Mouse (Mus musculus): Measurements from ENCODE around the gene Xkr7. TPM values are rescaled to one million over a fixed set of nuclear protein-coding genes. Genes with fewer than 3 reads are reported as not detected.

Xkr7 gene
- total and polyA plus RNA-seq, 2 experiments from 2014 or later: 0.76 to 21.9 TPM

DNA sequence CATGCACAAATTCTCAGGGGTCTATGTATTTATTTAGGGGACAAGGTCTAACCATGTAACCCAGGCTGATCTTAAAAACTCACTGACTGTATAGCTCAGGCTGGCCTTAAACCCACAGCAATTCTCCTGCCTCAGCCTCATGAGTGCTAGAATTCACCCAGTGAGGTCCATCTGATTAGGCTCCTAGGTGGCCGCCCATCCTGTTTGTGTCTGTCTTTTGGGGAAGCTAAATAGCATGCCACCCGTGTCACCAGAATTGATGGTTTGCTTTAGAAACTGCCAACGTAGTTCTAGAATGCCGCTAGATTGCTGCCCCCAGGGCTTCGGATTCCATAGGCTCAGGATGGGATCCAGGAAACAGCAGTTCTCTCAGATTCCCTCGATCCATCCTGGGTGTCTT, 35.3 kb downstream of the Xkr7 start:
- no peak for TF ChIP-seq CTCF (IDR thresholded peaks at IDR 0.05; ENCODE audit: low read depth)
- Histone ChIP-seq H3K27ac (ENCODE audit: low read depth, low read length) (no peak overlapping the region), H3K4me2 (ENCODE audit: low read depth) (no peak overlapping the region), H3K4me1 (ENCODE audit: insufficient read depth) (no peaks in the 10 kb centered on the region), H3K4me3 (ENCODE audit: low read depth, low read length) (no peak overlapping the region), H3K36me3 (ENCODE audit: insufficient read depth) (no peaks in the 10 kb centered on the region), H3K9ac (no peak overlapping the region), H3K27me3 (ENCODE audit: insufficient read depth, low read length) (peaks cover 16% of the 10 kb centered on the region), H3K9me3 (ENCODE audit: low read length) (no peaks in the 10 kb centered on the region)
- 49% methylated on average over 6 of the region's 6 CpGs for WGBS
- ATAC-seq (no peak), DNase-seq (no peak)

GRCm38 (mm10) chr2:153070762-153071490, 39.3 kb downstream of the Xkr7 start:
- Histone ChIP-seq H3K27me3 (ENCODE audit: insufficient read depth, low read length) (peaks cover 21% of the 10 kb centered on the region), H3K4me3 (ENCODE audit: low read depth, low read length) (no peak overlapping the region), H3K4me2 (ENCODE audit: low read depth) (no peak overlapping the region), H3K9me3 (ENCODE audit: low read length) (no peaks in the 10 kb centered on the region), H3K9ac (no peak overlapping the region), H3K36me3 (ENCODE audit: insufficient read depth) (no peaks in the 10 kb centered on the region), H3K27ac (ENCODE audit: low read depth, low read length) (no peak overlapping the region), H3K4me1 (ENCODE audit: insufficient read depth) (no peaks in the 10 kb centered on the region)
- DNase-seq: peak; percentile 42
- 6% methylated on average over 23 of the region's 23 CpGs for WGBS
- ATAC-seq: 0 out of 2 replicates have a peak, but pooled peaks have one; percentile 40
- peak; percentile 63 for TF ChIP-seq CTCF (IDR thresholded peaks at IDR 0.05; ENCODE audit: low read depth)

GRCm38 (mm10) chr2:153071491-153072184, 40.0 kb downstream of the Xkr7 start:
- no peaks in the 10 kb centered on the region for H3K9me3 ChIP-seq (ENCODE audit: low read length)
- H3K4me3 ChIP-seq (ENCODE audit: low read depth, low read length): peak overlapping the region; percentile 32
- ATAC-seq (peak; percentile 76), DNase-seq (peak; percentile 64)
- no peaks in the 10 kb centered on the region for H3K4me1 ChIP-seq (ENCODE audit: insufficient read depth)
- 0 out of 2 replicates have a peak overlapping the region, but pooled peaks have one; percentile 14 for H3K9ac ChIP-seq
- peak overlapping the region; percentile 53 for H3K4me2 ChIP-seq (ENCODE audit: low read depth)
- H3K27me3 ChIP-seq (ENCODE audit: insufficient read depth, low read length): peaks cover 21% of the 10 kb centered on the region
- H3K36me3 ChIP-seq (ENCODE audit: insufficient read depth): no peaks in the 10 kb centered on the region
- WGBS: 3% methylated on average over 60 of the region's 67 CpGs
- TF ChIP-seq CTCF (IDR thresholded peaks at IDR 0.05; ENCODE audit: low read depth): no peak
- H3K27ac ChIP-seq (ENCODE audit: low read depth, low read length): no peak overlapping the region

DNA sequence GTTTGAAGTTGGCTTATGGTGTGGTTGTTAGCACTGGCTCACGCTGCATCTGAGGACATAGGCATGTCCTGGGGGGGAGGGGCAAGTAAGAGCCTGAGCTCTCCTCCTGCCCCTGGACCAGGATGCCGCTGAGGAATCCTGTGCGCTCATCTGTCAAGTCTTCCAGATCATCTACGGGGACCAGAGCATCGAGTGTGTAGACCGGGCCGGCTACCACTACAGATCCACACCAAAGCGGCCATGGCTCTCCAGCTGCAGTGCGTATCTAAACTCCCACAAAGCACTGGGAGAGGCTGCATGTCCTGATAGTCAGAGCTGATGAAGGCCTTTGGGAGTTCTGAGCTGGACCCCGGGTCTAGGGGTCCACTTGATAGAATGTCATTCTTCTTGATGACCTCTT, 43.0 kb downstream of the Xkr7 start:
- TF ChIP-seq CTCF (IDR thresholded peaks at IDR 0.05; ENCODE audit: low read depth): no peak
- H3K4me1 ChIP-seq (ENCODE audit: insufficient read depth): no peaks in the 10 kb centered on the region
- no peak overlapping the region for H3K4me2 ChIP-seq (ENCODE audit: low read depth)
- H3K36me3 ChIP-seq (ENCODE audit: insufficient read depth): no peaks in the 10 kb centered on the region
- WGBS: 91% methylated on average over 10 of the region's 10 CpGs
- peaks cover 21% of the 10 kb centered on the region for H3K27me3 ChIP-seq (ENCODE audit: insufficient read depth, low read length)
- no peak overlapping the region for H3K27ac ChIP-seq (ENCODE audit: low read depth, low read length)
- ATAC-seq: no peak
- no peak overlapping the region for H3K9ac ChIP-seq
- H3K9me3 ChIP-seq (ENCODE audit: low read length): no peaks in the 10 kb centered on the region
- DNase-seq: no peak
- no peak overlapping the region for H3K4me3 ChIP-seq (ENCODE audit: low read depth, low read length)

- H3K9me3 ChIP-seq (ENCODE audit: low read length): no peaks in the 10 kb centered on the region
- 57% methylated on average over 2 of the region's 2 CpGs for WGBS
- DNase-seq: no peak
- H3K4me2 ChIP-seq (ENCODE audit: low read depth): no peak overlapping the region
- H3K9ac ChIP-seq: no peak overlapping the region
- no peaks in the 10 kb centered on the region for H3K36me3 ChIP-seq (ENCODE audit: insufficient read depth)
- TF ChIP-seq CTCF (IDR thresholded peaks at IDR 0.05; ENCODE audit: low read depth): no peak
- no peak overlapping the region for H3K4me3 ChIP-seq (ENCODE audit: low read depth, low read length)
- H3K27me3 ChIP-seq (ENCODE audit: insufficient read depth, low read length): peaks cover 16% of the 10 kb centered on the region
- no peak for ATAC-seq
- H3K4me1 ChIP-seq (ENCODE audit: insufficient read depth): no peaks in the 10 kb centered on the region
- H3K27ac ChIP-seq (ENCODE audit: low read depth, low read length): no peak overlapping the region
These were observed 44.3 kb downstream of the Xkr7 start for GRCm38 (mm10) chr2:153075961-153076360.

DNA sequence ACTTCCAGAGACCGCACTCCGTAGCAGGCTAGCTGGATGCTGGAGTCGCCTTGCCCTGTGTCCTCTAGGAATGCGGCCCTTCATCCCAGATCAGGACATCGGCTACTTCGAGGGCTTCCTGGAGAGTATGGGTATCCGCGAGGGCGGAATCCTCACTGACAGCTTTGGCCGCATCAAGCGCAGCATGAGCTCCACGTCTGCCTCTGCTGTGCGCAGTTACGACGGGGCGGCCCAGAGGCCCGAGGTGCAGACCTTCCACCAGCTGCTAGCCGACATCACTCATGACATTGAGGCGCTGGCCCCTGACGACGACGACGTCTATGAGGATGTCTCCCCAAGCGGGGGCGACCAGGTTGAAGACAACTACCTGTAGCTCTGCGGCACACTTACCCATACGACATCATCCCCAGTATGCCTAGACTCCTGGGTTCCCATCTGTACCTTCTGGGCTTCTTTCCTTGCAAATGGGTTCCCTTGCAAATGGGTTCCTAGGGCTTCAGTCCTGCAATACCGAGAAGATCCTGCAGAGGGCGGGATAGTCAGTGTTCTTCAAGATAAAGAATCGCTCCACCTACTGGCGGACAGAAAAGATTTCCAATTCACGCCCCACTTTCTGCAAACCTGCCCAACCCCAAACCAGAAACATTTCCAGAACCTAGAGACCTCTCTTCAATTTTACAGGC, 49.3 kb downstream of the Xkr7 start:
- peak; percentile 95 for TF ChIP-seq CTCF (IDR thresholded peaks at IDR 0.05; ENCODE audit: low read depth)
- Histone ChIP-seq H3K27ac (ENCODE audit: low read depth, low read length) (no peak overlapping the region), H3K4me3 (ENCODE audit: low read depth, low read length) (no peak overlapping the region), H3K9ac (no peak overlapping the region), H3K27me3 (ENCODE audit: insufficient read depth, low read length) (0 out of 2 replicates have a peak, but pooled peaks cover 4% of the 10 kb centered on the region), H3K4me1 (ENCODE audit: insufficient read depth) (no peaks in the 10 kb centered on the region), H3K4me2 (ENCODE audit: low read depth) (no peak overlapping the region), H3K9me3 (ENCODE audit: low read length) (no peaks in the 10 kb centered on the region), H3K36me3 (ENCODE audit: insufficient read depth) (no peaks in the 10 kb centered on the region)
- DNase-seq (peak; percentile 91), ATAC-seq (no peak)
- WGBS: 37% methylated on average over 32 of the region's 32 CpGs
